Mouse (Mus musculus) stomach, embryonic 14.5 days (tissue): Measurements from ENCODE around the gene Rasd2. TPM values are rescaled to one million over a fixed set of nuclear protein-coding genes. Genes with fewer than 3 reads are reported as not detected.

Experiments used
- ATAC-seq: fragments of 200-750 bp; cut with Nextera tagmentation; 2 replicates; pipeline ENCODE4 v1.8.0; 2017; ENCODE audit warnings: low read depth, moderate TSS enrichment; ENCODE audit not compliant: insufficient number of reproducible peaks, insufficient read depth, low FRiP score
- H3K27ac ChIP-seq: fragments of 300-500 bp; sonication (generic); 2 replicates; pipeline ENCODE4 v1.5.1; 2014; ENCODE audit warnings: mild to moderate bottlenecking, low read length, moderate library complexity, mixed read lengths
- H3K27me3 ChIP-seq: fragments of 300-500 bp; sonication (generic); 2 replicates; pipeline ENCODE4 v1.6.1; 2014; ENCODE audit warnings: low read length, control low read depth, mixed read lengths; ENCODE audit not compliant: control insufficient read depth, insufficient read depth
- H3K36me3 ChIP-seq: fragments of 300-500 bp; sonication (generic); 2 replicates; pipeline ENCODE4 v1.6.1; 2014; ENCODE audit warnings: mild to moderate bottlenecking, control low read depth, low read length, moderate library complexity, mixed read lengths; ENCODE audit not compliant: control insufficient read depth, insufficient read depth
- H3K4me1 ChIP-seq: fragments of 300-500 bp; sonication (generic); 2 replicates; pipeline ENCODE4 v1.6.1; 2014; ENCODE audit warnings: low read length, control low read depth, mixed read lengths; ENCODE audit not compliant: control insufficient read depth, insufficient read depth
- H3K4me2 ChIP-seq: fragments of 300-500 bp; sonication (generic); replicated peaks from 2 replicates; pipeline ENCODE4 v1.6.1; 2014; ENCODE audit warnings: low read depth, low read length, control low read depth
- H3K4me3 ChIP-seq: fragments of 300-500 bp; sonication (generic); 2 replicates; pipeline ENCODE4 v1.5.1; 2014; ENCODE audit warnings: low read depth, low read length, control low read depth
- H3K9ac ChIP-seq: fragments of 300-500 bp; sonication (generic); replicated peaks from 2 replicates; pipeline ENCODE4 v1.6.1; 2014; ENCODE audit warnings: low read depth, mild to moderate bottlenecking, control low read depth, low read length, moderate library complexity, mixed read lengths
- H3K9me3 ChIP-seq: fragments of 300-500 bp; sonication (generic); 2 replicates; pipeline ENCODE4 v1.6.1; 2016; ENCODE audit warnings: low read depth, low read length, control low read depth; ENCODE audit not compliant: control insufficient read depth
- WGBS: fragments of 180-500 bp; shearing (Covaris S2); extraction: QIAGEN DNeasy Blood & Tissue Kit; methylation state at CpG from one replicate; pipeline ENCODE4 v1.1.7; 2014; 5-methylcytosine and 5-hydroxymethylcytosine counted together
- polyA plus RNA-seq: library from polyadenylated mRNA; unstranded; fragments of >200 nt; fragmentation: Nextera tagmentation; extraction: Ambion mirVana; gene quantifications from 2 replicates; pipeline ENCODE4 v1.2.1, GENCODE M21; 2014

The Rasd2 gene
- polyA plus RNA-seq, 1 experiment from 2014 or later, result 2.6 TPM

DNA sequence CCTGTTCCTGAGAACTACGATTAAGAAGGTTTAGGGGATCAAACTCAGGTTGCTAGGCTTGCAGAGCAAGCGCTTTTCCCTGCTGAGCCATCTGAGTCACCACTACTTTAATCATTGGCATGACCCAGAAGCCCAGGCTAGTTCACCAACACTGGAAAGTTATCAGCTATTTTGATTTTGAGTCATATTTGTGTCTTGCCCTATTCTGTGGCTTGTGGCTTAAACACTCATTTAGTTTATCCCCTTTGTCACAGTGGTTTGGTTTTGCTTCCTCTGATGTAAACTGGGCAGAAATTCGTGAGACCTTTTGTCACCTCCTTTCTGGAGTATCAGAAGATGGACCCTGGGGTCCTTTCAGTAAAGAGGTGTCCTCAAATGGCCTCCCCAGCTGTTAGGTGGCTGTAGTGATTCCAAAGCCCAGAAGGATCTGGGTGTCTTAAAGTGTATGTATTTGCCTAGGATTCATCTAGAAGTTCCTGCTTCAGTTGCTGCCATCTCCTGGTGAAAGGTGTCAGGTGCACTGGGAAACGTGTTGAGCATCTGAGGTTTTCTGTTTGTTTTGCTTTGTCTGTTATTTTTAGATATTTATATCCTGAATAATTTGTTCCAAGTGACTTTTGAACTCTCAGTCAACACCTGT lies 20.3 kb downstream of the Rasd2 start:
- H3K27ac ChIP-seq, result no peak overlapping the region
- no peaks in the 10 kb centered on the region for H3K36me3 ChIP-seq
- WGBS, result 60% methylated on average over 4 of the region's 4 CpGs
- no peaks in the 10 kb centered on the region for H3K9me3 ChIP-seq
- H3K4me2 ChIP-seq, result no peak overlapping the region
- ATAC-seq, result no peak
- no peak overlapping the region for H3K4me3 ChIP-seq
- no peak overlapping the region for H3K9ac ChIP-seq
- H3K4me1 ChIP-seq, result no peaks in the 10 kb centered on the region
- no peaks in the 10 kb centered on the region for H3K27me3 ChIP-seq

DNA sequence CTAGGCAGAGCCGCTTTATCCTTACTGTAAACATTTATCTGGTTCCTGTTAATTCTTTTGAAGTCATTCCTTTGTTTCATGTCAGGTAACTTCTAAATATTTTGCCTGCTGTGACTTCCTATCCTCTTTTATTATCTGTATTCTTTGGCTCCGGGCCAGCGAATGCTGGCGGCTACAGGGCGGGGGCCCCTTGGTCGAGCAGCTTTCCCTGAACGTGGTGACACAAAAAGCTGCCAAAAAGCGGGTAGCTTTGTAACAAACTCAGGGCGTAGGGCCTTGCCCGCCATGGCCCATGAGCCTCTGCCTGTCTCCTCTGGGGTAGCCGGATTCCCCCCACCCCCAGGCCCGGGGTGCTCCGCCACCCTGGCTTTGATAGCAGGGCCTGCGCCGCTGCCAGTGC lies 33.6 kb downstream of the Rasd2 start:
- Histone ChIP-seq H3K4me2 (no peak overlapping the region), H3K27ac (no peak overlapping the region), H3K36me3 (no peaks in the 10 kb centered on the region), H3K9me3 (peaks cover 6% of the 10 kb centered on the region; the same call in 1 of the 2 replicates), H3K9ac (no peak overlapping the region), H3K4me1 (no peaks in the 10 kb centered on the region), H3K4me3 (no peak overlapping the region), H3K27me3 (no peaks in the 10 kb centered on the region)
- WGBS, result 88% methylated on average over 15 of the region's 15 CpGs
- ATAC-seq, result no peak

DNA sequence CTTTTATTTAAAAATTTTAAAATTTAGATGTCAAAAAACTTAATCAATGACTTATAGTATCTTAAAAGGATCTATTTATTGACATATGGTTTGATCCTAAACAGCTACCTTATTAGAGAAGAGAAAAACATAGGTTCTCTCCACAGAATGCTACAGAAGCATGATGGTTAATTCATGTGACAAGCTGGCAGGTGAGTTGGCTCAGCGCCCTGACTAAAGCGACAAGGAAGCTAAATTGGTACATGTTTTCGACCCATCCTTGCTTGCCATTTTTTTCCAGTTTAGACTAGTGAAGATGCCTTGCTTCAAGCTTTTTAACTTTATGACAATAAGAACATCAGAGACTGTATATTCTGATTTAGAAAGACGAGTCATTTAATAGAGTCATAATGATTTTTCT lies 35.4 kb downstream of the Rasd2 start:
- 93% methylated on average over 4 of the region's 4 CpGs for WGBS
- H3K4me3 ChIP-seq, result no peak overlapping the region
- no peak overlapping the region for H3K9ac ChIP-seq
- H3K4me1 ChIP-seq, result no peaks in the 10 kb centered on the region
- H3K36me3 ChIP-seq, result no peaks in the 10 kb centered on the region
- no peak overlapping the region for H3K27ac ChIP-seq
- ATAC-seq, result no peak
- H3K27me3 ChIP-seq, result no peaks in the 10 kb centered on the region
- no peak overlapping the region for H3K4me2 ChIP-seq
- H3K9me3 ChIP-seq, result peaks cover 6% of the 10 kb centered on the region; the same call in 1 of the 2 replicates

DNA sequence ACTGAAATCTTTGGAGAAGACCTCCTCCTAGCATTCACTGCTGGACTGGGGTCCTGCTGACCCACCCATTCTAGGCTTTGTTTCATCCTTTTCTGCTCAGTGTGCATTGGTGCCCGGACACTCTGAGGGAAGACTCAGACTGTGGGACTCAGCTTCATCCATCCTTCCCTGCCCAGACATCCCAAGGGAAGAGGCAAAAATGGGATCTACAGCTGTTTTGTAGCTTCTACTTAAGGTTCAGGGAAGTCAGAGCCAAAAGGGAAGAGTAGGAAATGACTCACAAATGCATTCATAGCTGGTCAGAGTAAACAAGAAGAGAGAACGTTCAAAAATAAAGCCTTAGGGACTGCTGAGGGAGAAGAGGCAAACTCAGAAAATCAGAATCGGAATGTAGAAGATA lies 40.3 kb downstream of the Rasd2 start:
- Histone ChIP-seq H3K4me3 (no peak overlapping the region), H3K9me3 (no peaks in the 10 kb centered on the region), H3K4me1 (no peaks in the 10 kb centered on the region), H3K9ac (no peak overlapping the region), H3K36me3 (no peaks in the 10 kb centered on the region), H3K27me3 (no peaks in the 10 kb centered on the region), H3K27ac (no peak overlapping the region), H3K4me2 (no peak overlapping the region)
- ATAC-seq, result no peak
- WGBS, result 82% methylated on average over 3 of the region's 3 CpGs

DNA sequence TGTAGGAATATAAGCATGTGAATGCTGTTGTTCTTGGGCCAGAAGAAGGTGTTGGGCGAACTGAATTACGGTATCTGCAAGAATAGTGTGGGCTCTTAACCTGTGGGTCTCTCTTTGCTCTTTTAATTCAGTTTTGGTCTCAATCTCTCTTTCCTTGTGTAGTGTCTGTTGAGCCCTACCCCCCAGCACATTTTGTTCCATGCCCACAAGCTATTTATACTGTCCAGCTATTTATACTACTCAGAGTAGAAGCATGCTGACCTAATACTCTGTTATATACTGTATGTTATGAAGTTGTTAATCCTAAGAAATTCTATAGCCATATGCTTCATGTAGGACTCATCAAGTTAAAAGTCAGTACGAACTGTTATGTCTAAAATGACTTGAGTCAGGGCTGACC lies 41.9 kb downstream of the Rasd2 start:
- H3K36me3 ChIP-seq, result no peaks in the 10 kb centered on the region
- H3K9ac ChIP-seq, result no peak overlapping the region
- H3K4me1 ChIP-seq, result no peaks in the 10 kb centered on the region
- no peaks in the 10 kb centered on the region for H3K9me3 ChIP-seq
- ATAC-seq, result no peak
- no peaks in the 10 kb centered on the region for H3K27me3 ChIP-seq
- 85% methylated on average over 3 of the region's 3 CpGs for WGBS
- H3K4me3 ChIP-seq, result no peak overlapping the region
- no peak overlapping the region for H3K4me2 ChIP-seq
- H3K27ac ChIP-seq, result no peak overlapping the region

DNA sequence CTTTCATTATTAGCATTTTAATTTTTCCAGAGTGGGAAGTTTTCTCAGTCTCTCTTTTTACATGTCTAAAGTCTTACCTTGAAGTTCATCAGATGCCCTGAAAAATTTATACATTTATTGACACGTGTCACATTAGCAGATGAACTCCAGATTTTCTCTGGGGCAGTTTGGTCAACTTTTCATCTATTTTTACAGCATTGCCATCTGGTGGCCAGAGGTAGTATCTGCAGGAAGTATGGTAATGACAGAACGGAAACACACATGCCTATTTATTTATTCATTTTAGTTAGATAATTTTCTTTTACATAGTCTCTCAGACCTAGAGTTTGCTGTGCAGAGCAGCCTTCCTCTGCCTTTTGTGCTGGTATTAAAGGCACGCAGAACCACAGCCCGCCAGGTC lies 58.4 kb downstream of the Rasd2 start:
- 40% methylated on average over 4 of the region's 4 CpGs for WGBS
- Histone ChIP-seq H3K4me2 (no peak overlapping the region), H3K27me3 (no peaks in the 10 kb centered on the region)

More for the DNA sequence above, 58.4 kb downstream of the Rasd2 start:
- no peak overlapping the region for H3K4me3 ChIP-seq
- no peak overlapping the region for H3K27ac ChIP-seq
- no peak for ATAC-seq
- H3K36me3 ChIP-seq, result no peaks in the 10 kb centered on the region
- no peaks in the 10 kb centered on the region for H3K4me1 ChIP-seq
- H3K9me3 ChIP-seq, result peaks cover 5% of the 10 kb centered on the region; the same call in 1 of the 2 replicates
- no peak overlapping the region for H3K9ac ChIP-seq

Other genes with a start within 250 kb of the Rasd2 start
- gene Hmgxb4, start 220.6 kb upstream of the Rasd2 start, polyA plus RNA-seq, result 44.4 and 51.5 TPM in 2 replicates
- 24.1 and 27.5 TPM in 2 replicates for gene Tom1, start 180.2 kb upstream of the Rasd2 start, polyA plus RNA-seq
- gene Hmox1, start 120.3 kb upstream of the Rasd2 start, polyA plus RNA-seq, result 7.7 and 8.7 TPM in 2 replicates
- gene Mcm5, start 104.4 kb upstream of the Rasd2 start, polyA plus RNA-seq, result 138 and 141 TPM in 2 replicates
- not detected in 2 replicates for gene Gm10358, start 192.6 kb downstream of the Rasd2 start, polyA plus RNA-seq
- 0.22 TPM in 1 of 2 replicates, not detected in the other for gene Iqcm, start 234.8 kb downstream of the Rasd2 start, polyA plus RNA-seq